Comparison of ENCODE assay signal across 29 mouse cellular contexts in genomic region chr11:115791919-115792318, GRCm38 (mm10). TPM values are rescaled to one million over a fixed set of nuclear protein-coding genes. Genes with fewer than 3 reads are reported as not detected.
A peak's percentile ranks its signal among the peaks of the same experiment; 100 is the strongest.
DNase-seq lines count a peak whose midpoint lies in the region; ATAC-seq lines count a peak whose summit lies in the region.
"Had no signal": no experiment of that assay in that cellular context is flagged by ENCODE, and none has a peak within 500 bp of the region (broad histone marks: within the 10 kb centered on the region; RNA-seq: fewer than 3 reads in every experiment).

No protein-coding gene starts in this region.

- peak overlapping the region; percentile 23 for H3K4me3 ChIP-seq in megakaryocyte, embryonic 14.5 days (replicated peaks)
- no peak overlapping the region for H3K4me3 ChIP-seq in midbrain, embryonic 13.5 days (replicated peaks)
- H3K4me3 ChIP-seq: erythroblast, embryonic 14.5 days; forebrain, embryonic 13.5 days; heart, embryonic 10.5 days; heart, embryonic 15.5 days; hindbrain, embryonic 12.5 days; intestine, embryonic 15.5 days; layer of hippocampus, adult 2 months; left cerebral cortex, adult 2 months; liver, embryonic 13.5 days; midbrain, embryonic 10.5 days had no signal

- H3K4me2 ChIP-seq in midbrain, embryonic 13.5 days (replicated peaks) = no peak overlapping the region
- H3K4me2 ChIP-seq: forebrain, embryonic 13.5 days; heart, embryonic 15.5 days; hindbrain, embryonic 12.5 days; intestine, embryonic 15.5 days; liver, embryonic 13.5 days had no signal

- no peak overlapping the region for H3K27ac ChIP-seq in midbrain, embryonic 13.5 days
- H3K27ac ChIP-seq: forebrain, embryonic 13.5 days; heart, embryonic 10.5 days; heart, embryonic 15.5 days; hindbrain, embryonic 12.5 days; hindbrain, postnatal 0 days; intestine, embryonic 15.5 days; layer of hippocampus, adult 2 months; left cerebral cortex, adult 2 months; macrophage had no signal

- H3K9ac ChIP-seq in midbrain, embryonic 13.5 days (replicated peaks) = no peak overlapping the region
- H3K9ac ChIP-seq: forebrain, embryonic 13.5 days; heart, embryonic 15.5 days; hindbrain, embryonic 12.5 days; intestine, embryonic 15.5 days; liver, embryonic 13.5 days had no signal

- DNase-seq in cerebellum, adult 11-12 months = peak; percentile 80
- DNase-seq in cerebellum, adult 9-10 months = peak; percentile 84
- peak; percentile 59 to 62 for DNase-seq in cerebellum, postnatal 36 days
- DNase-seq: gastrocnemius, postnatal 25 days; heart, adult 11 months; kidney, adult 2 months; kidney, postnatal 36 days; liver, embryonic 13.5 days; lung, adult 18-20 months; right cerebral cortex, adult 18-20 months; thymus, postnatal 4 days had no signal

- peaks cover 15% of the 10 kb centered on the region for H3K4me1 ChIP-seq in megakaryocyte, embryonic 14.5 days
- peaks cover 2% of the 10 kb centered on the region; the same call in 1 of the 2 replicates for H3K4me1 ChIP-seq in midbrain, embryonic 13.5 days (replicated peaks)
- H3K4me1 ChIP-seq: forebrain, embryonic 13.5 days; heart, embryonic 15.5 days; intestine, embryonic 15.5 days had no signal

- H3K27me3 ChIP-seq in megakaryocyte, embryonic 14.5 days (replicated peaks) = no peaks in the 10 kb centered on the region
- H3K27me3 ChIP-seq in midbrain, embryonic 13.5 days = no peaks in the 10 kb centered on the region
- H3K27me3 ChIP-seq: forebrain, embryonic 13.5 days; heart, embryonic 15.5 days; hindbrain, embryonic 12.5 days; intestine, embryonic 15.5 days; liver, embryonic 13.5 days had no signal

- no peaks in the 10 kb centered on the region for H3K9me3 ChIP-seq in megakaryocyte, embryonic 14.5 days
- H3K9me3 ChIP-seq in midbrain, embryonic 13.5 days = no peaks in the 10 kb centered on the region
- H3K9me3 ChIP-seq: forebrain, embryonic 13.5 days; heart, embryonic 10.5 days; heart, embryonic 15.5 days; hindbrain, embryonic 12.5 days; intestine, embryonic 15.5 days; liver, embryonic 13.5 days; midbrain, embryonic 10.5 days had no signal

- H3K36me3 ChIP-seq in megakaryocyte, embryonic 14.5 days (replicated peaks; ENCODE audit: low read length) = peaks cover 96% of the 10 kb centered on the region
- peaks cover 98% of the 10 kb centered on the region for H3K36me3 ChIP-seq in midbrain, embryonic 13.5 days

- 94% methylated on average over 16 of the region's 16 CpGs for WGBS in midbrain, embryonic 13.5 days

- ATAC-seq in megakaryocyte, adult 5-6 weeks (ENCODE audit: poor library complexity, severe bottlenecking) = no peak
- no peak for ATAC-seq in erythroid progenitor cell, adult 5-6 weeks (replicated peaks; ENCODE audit: low FRiP score, poor library complexity, severe bottlenecking)
- ATAC-seq in midbrain, embryonic 13.5 days = no peak
- ATAC-seq: CD4-positive, CD25-positive, alpha-beta regulatory T cell, adult 4 months; forebrain, embryonic 13.5 days; hindbrain, postnatal 0 days; intestine, embryonic 15.5 days; lung, postnatal 0 days; midbrain, embryonic 16.5 days had no signal

RNA-seq across cellular contexts. Expression of gene Caskin2, which starts 21.5 kb away (rescaled TPM):
- polyA plus RNA-seq in megakaryocyte, embryonic 14.5 days (2012; ENCODE audit: insufficient read depth, low replicate concordance) = 3.0 and 5.3 TPM in 2 replicates
- total RNA-seq in megakaryocyte, adult 5-6 weeks (2015) = 1.6 and 2.5 TPM in 2 replicates
- total RNA-seq in megakaryocyte, adult 5-6 weeks (2017) = 1.7 and 3.0 TPM in 2 replicates
- total RNA-seq in erythroid progenitor cell, adult 5-6 weeks (2015; ENCODE audit: low replicate concordance) = 6.7 and 13.0 TPM in 2 replicates
- 5.6 and 6.0 TPM in 2 replicates for total RNA-seq in erythroid progenitor cell, adult 5-6 weeks (2017; ENCODE audit: low replicate concordance)
- polyA plus RNA-seq in midbrain, embryonic 13.5 days (2015; fragmentation: Nextera tagmentation; extraction: Ambion mirVana) = 10.3 and 12.3 TPM in 2 replicates

RNA-seq across cellular contexts. Expression of gene Tsen54, which starts 22.6 kb away (rescaled TPM):
- 21.0 and 35.3 TPM in 2 replicates for polyA plus RNA-seq in megakaryocyte, embryonic 14.5 days (2012; ENCODE audit: insufficient read depth, low replicate concordance)
- 2.6 and 5.4 TPM in 2 replicates for total RNA-seq in megakaryocyte, adult 5-6 weeks (2015)
- total RNA-seq in megakaryocyte, adult 5-6 weeks (2017) = 7.0 and 16.3 TPM in 2 replicates
- 4.0 and 12.6 TPM in 2 replicates for total RNA-seq in erythroid progenitor cell, adult 5-6 weeks (2015; ENCODE audit: low replicate concordance)
- 3.6 and 4.3 TPM in 2 replicates for total RNA-seq in erythroid progenitor cell, adult 5-6 weeks (2017; ENCODE audit: low replicate concordance)
- polyA plus RNA-seq in midbrain, embryonic 13.5 days (2015; fragmentation: Nextera tagmentation; extraction: Ambion mirVana) = 24.8 and 25.8 TPM in 2 replicates

RNA-seq across cellular contexts. Expression of gene Tmem94, which starts 26.7 kb away (rescaled TPM):
- polyA plus RNA-seq in megakaryocyte, embryonic 14.5 days (2012; ENCODE audit: insufficient read depth, low replicate concordance) = 22.7 and 34.8 TPM in 2 replicates
- 16.1 and 17.1 TPM in 2 replicates for total RNA-seq in megakaryocyte, adult 5-6 weeks (2015)
- 15.9 and 18.8 TPM in 2 replicates for total RNA-seq in megakaryocyte, adult 5-6 weeks (2017)
- total RNA-seq in erythroid progenitor cell, adult 5-6 weeks (2015; ENCODE audit: low replicate concordance) = 32.1 and 36.9 TPM in 2 replicates
- 35.2 and 35.3 TPM in 2 replicates for total RNA-seq in erythroid progenitor cell, adult 5-6 weeks (2017; ENCODE audit: low replicate concordance)
- 29.9 and 31.0 TPM in 2 replicates for polyA plus RNA-seq in midbrain, embryonic 13.5 days (2015; fragmentation: Nextera tagmentation; extraction: Ambion mirVana)

RNA-seq across cellular contexts. Expression of gene Llgl2, which starts 31.9 kb away (rescaled TPM):
- 6.1 and 12.4 TPM in 2 replicates for polyA plus RNA-seq in megakaryocyte, embryonic 14.5 days (2012; ENCODE audit: insufficient read depth, low replicate concordance)
- total RNA-seq in megakaryocyte, adult 5-6 weeks (2015) = 3.4 and 5.0 TPM in 2 replicates
- total RNA-seq in megakaryocyte, adult 5-6 weeks (2017) = 5.2 and 6.0 TPM in 2 replicates
- 1.7 TPM in 1 of 2 replicates, not detected in the other for total RNA-seq in erythroid progenitor cell, adult 5-6 weeks (2015; ENCODE audit: low replicate concordance)
- total RNA-seq in erythroid progenitor cell, adult 5-6 weeks (2017; ENCODE audit: low replicate concordance) = 0.26 and 1.8 TPM in 2 replicates
- 0.66 and 0.76 TPM in 2 replicates for polyA plus RNA-seq in midbrain, embryonic 13.5 days (2015; fragmentation: Nextera tagmentation; extraction: Ambion mirVana)
